ENCODE assay signal across 11 mouse cellular contexts in the genomic region with DNA sequence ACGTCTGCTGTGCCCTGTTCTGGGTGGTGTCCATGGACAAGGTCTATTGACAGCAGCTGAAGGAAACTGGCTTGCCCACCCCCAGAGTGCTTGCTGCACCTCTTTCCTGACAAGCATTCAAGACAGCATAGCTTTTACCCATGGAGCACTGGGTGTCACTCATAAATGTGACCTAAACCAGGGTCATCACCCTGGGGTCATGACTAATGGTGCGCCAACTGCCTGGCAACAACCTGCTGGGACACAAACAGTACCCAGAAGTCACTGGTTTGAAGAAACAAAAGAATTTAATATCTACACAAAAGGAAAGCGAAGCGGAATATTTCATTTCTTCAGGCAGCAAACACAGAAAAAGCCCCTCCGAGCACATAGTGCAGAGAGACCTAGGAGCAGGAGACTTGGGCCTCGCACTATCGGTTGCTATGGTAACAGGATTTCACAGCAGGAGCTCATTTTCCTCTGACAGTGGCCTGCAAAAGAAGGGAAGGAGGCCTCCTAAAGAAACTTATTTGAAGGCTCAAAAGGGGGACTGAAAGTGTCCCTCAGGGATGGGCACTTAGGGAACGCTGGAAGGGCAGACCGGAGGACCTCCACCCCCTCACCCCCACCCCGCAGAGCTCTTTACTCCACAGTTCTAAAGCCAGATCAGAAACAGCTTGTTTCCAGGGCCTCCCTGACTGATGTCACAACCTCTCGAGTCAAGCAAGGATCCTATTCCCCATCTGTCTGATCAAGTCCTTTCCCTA. TPM values are rescaled to one million over a fixed set of nuclear protein-coding genes. Genes with fewer than 3 reads are reported as not detected.
A peak's percentile ranks its signal among the peaks of the same experiment; 100 is the strongest.
DNase-seq lines count a peak whose midpoint lies in the region; ATAC-seq lines count a peak whose summit lies in the region.
"Had no signal": no experiment of that assay in that cellular context is flagged by ENCODE, and none has a peak within 500 bp of the region (broad histone marks: within the 10 kb centered on the region; RNA-seq: fewer than 3 reads in every experiment).

No protein-coding gene starts in this region.

- H3K27ac ChIP-seq in hindbrain, embryonic 12.5 days, result peak overlapping the region; percentile 45; the same call in 1 of the 2 replicates

- peak overlapping the region; percentile 0 for H3K4me2 ChIP-seq in hindbrain, embryonic 12.5 days (replicated peaks)

- peak; percentile 21; the same call in 1 of the 2 replicates for ATAC-seq in hindbrain, embryonic 12.5 days (ENCODE audit: low FRiP score)

- no peaks in the 10 kb centered on the region for H3K36me3 ChIP-seq in hindbrain, embryonic 12.5 days

- H3K4me1 ChIP-seq in hindbrain, embryonic 12.5 days, result peaks cover 45% of the 10 kb centered on the region

- no peak overlapping the region for H3K9ac ChIP-seq in hindbrain, embryonic 12.5 days

- intact Hi-C loops in left cerebral cortex, postnatal 10 days (cut with DNase I), result no loop called here

- DNase-seq in left cerebral cortex, postnatal 10 days (ENCODE audit: extremely low spot score in 1 of 2, low spot score in 2 of 2), result peak; percentile 42 to 48
- DNase-seq in left cerebral cortex, adult 11 months (ENCODE audit: low spot score), result no peak
- DNase-seq in embryo, embryonic 11.5 days (ENCODE audit: low read depth, low spot score), result peak; percentile 64
- DNase-seq in neural tube, embryonic 10.5 days (ENCODE audit: extremely low spot score, low spot score), result peak; percentile 65
- DNase-seq in urinary bladder, postnatal 36 days (ENCODE audit: low spot score in 2 of 2), result no peak
- DNase-seq in gastrocnemius, postnatal 10 days, result no peak
- no peak for DNase-seq in spleen, postnatal 14 days (ENCODE audit: low spot score in 2 of 2)
- DNase-seq: cerebellum, adult 11 months; thymus, postnatal 4 days had no signal

- peaks cover 28% of the 10 kb centered on the region for H3K27me3 ChIP-seq in hindbrain, embryonic 12.5 days

- H3K9me3 ChIP-seq in hindbrain, embryonic 12.5 days (replicated peaks), result no peaks in the 10 kb centered on the region

- H3K4me3 ChIP-seq in hindbrain, embryonic 12.5 days, result no peak overlapping the region

- 9% methylated on average over 11 of the region's 11 CpGs for WGBS in hindbrain, embryonic 12.5 days

RNA-seq across cellular contexts. Expression of a gene that starts 25.7 kb away (rescaled TPM):
- total RNA-seq in left cerebral cortex, postnatal 10 days (2021), result 1 to 10 TPM; 3.1 to 3.8 TPM
- polyA plus RNA-seq in hindbrain, embryonic 12.5 days (2016; fragmentation: Nextera tagmentation; extraction: Ambion mirVana), result 2.6 and 2.9 TPM in 2 replicates
- 1 to 10 TPM; 4.4 to 5.3 TPM for total RNA-seq in gastrocnemius, postnatal 10 days (2021)

RNA-seq across cellular contexts. Expression of a gene that starts 35.8 kb away (rescaled TPM):
- 1 to 10 TPM; 4.5 to 6.2 TPM for total RNA-seq in left cerebral cortex, postnatal 10 days (2021)
- 2.0 and 3.7 TPM in 2 replicates for polyA plus RNA-seq in hindbrain, embryonic 12.5 days (2016; fragmentation: Nextera tagmentation; extraction: Ambion mirVana)
- not detected for total RNA-seq in gastrocnemius, postnatal 10 days (2021)
- total RNA-seq: liver, adult 2 months had no signal

Comparison
In these comparisons a context has a peak if more than half of its experiments do, and no peak if none do; other contexts are left out.
1. DNase-seq: peak in left cerebral cortex, postnatal 10 days (2 of 2), embryo, embryonic 11.5 days (single experiment) and neural tube, embryonic 10.5 days (single experiment); none in left cerebral cortex, adult 11 months (single experiment), urinary bladder, postnatal 36 days (0 of 2), gastrocnemius, postnatal 10 days (single experiment) and spleen, postnatal 14 days (0 of 2).
2. RNA of a gene that starts 35.8 kb away (total RNA-seq): 4.5 to 6.2 TPM in left cerebral cortex, postnatal 10 days; not detected in gastrocnemius, postnatal 10 days; every median in the first group is over 4 times any median in the second.